Mouse (Mus musculus): ENCODE measurements at regions not wholly inside any gene's neighbourhood (a gene's known extent, or its start where the extent isn't known, plus 50 kb on each side); places are given as distances from the start of the nearest gene placed in this dataset.

- TF ChIP-seq CTCF (conservative IDR thresholded peaks at IDR 0.05; ENCODE audit: low read length) (no peak), POU5F1 (IDR thresholded peaks at IDR 0.05; ENCODE audit: borderline replicate concordance, low read length) (no peak)
Measured at GRCm38 (mm10) chr19:15487576-15487975, 459.6 kb downstream of the Psat1 start.
